Mouse (Mus musculus) liver, embryonic 14.5 days (tissue): Measurements from ENCODE around the gene Arxes2. TPM values are rescaled to one million over a fixed set of nuclear protein-coding genes. Genes with fewer than 3 reads are reported as not detected.
A peak's percentile ranks its signal among the peaks of the same experiment; 100 is the strongest.
"Not testable (repeated sequence)": the region's sequence is repeated elsewhere in the genome, so short reads cannot be mapped to it uniquely, and the experiment has no call there.

Experiments used
- ATAC-seq: fragments of 200-750 bp; cut with Nextera tagmentation; 2 replicates; pipeline ENCODE4 v1.8.0; 2017; ENCODE audit warnings: moderate number of reproducible peaks, mild to moderate bottlenecking, moderate library complexity; ENCODE audit not compliant: insufficient read depth
- DNase-seq, 3 experiments: peaks; one replicate each; pipeline ENCODE4 v3.0.0-alpha.2; 2012 to 2013; ENCODE audit warnings: low read depth in 3 of 3, low spot score in 3 of 3
- H3K27ac ChIP-seq: fragments of 300-500 bp; sonication (generic); 2 replicates; pipeline ENCODE4 v1.5.1; 2014; ENCODE audit warnings: moderate library complexity, mild to moderate bottlenecking, control low read depth, inconsistent platforms
- H3K27me3 ChIP-seq: fragments of 300-500 bp; sonication (generic); 2 replicates; pipeline ENCODE4 v1.6.1; 2014; ENCODE audit warnings: mild to moderate bottlenecking, low read length, moderate library complexity; ENCODE audit not compliant: control insufficient read depth, insufficient read depth
- H3K36me3 ChIP-seq: fragments of 300-500 bp; sonication (generic); replicated peaks from 2 replicates; pipeline ENCODE4 v1.6.1; 2014; ENCODE audit warnings: low read depth; ENCODE audit not compliant: control insufficient read depth, insufficient read depth
- H3K4me1 ChIP-seq, 2 experiments: fragments of 200-500 bp in 1 of 2; fragments of 300-500 bp in 1 of 2; sonication (generic) in 1 of 2; replicated peaks; 2 replicates each; pipeline ENCODE4 v1.6.1; 2012 to 2014; ENCODE audit warnings: antibody characterized with exemption in 1 of 2, inconsistent platforms in 1 of 2, low read length in 1 of 2; ENCODE audit not compliant: control insufficient read depth in 2 of 2, insufficient read depth in 2 of 2
- H3K4me2 ChIP-seq: fragments of 300-500 bp; sonication (generic); 2 replicates; pipeline ENCODE4 v1.6.1; 2014; ENCODE audit warnings: low read depth, mild to moderate bottlenecking, control low read depth, moderate library complexity
- H3K4me3 ChIP-seq, 2 experiments: fragments of 200-500 bp in 1 of 2; fragments of 300-500 bp in 1 of 2; sonication (generic) in 1 of 2; 2 replicates each; pipeline ENCODE4 v1.5.1; 2012 to 2014; ENCODE audit warnings: low read depth in 2 of 2, low read length in 2 of 2, mild to moderate bottlenecking in 2 of 2, control low read depth in 1 of 2, inconsistent platforms in 1 of 2, moderate library complexity in 1 of 2; ENCODE audit not compliant: insufficient read depth in 1 of 2
- H3K9ac ChIP-seq: fragments of 300-500 bp; sonication (generic); replicated peaks from 2 replicates; pipeline ENCODE4 v1.6.1; 2014; ENCODE audit warnings: mild to moderate bottlenecking, control low read depth, moderate library complexity
- H3K9me3 ChIP-seq: fragments of 300-500 bp; sonication (generic); 2 replicates; pipeline ENCODE4 v1.6.1; 2016; ENCODE audit warnings: low read length, mixed read lengths; ENCODE audit not compliant: control insufficient read depth
- CTCF ChIP-seq: IDR thresholded peaks from 2 replicates; pipeline ENCODE4 v1.5.1; 2016; ENCODE audit warnings: antibody characterized with exemption, low read depth, control low read depth
- EP300 ChIP-seq: IDR thresholded peaks from 2 replicates; pipeline ENCODE4 v1.6.1; 2016; ENCODE audit warnings: antibody characterized with exemption, low read depth
- WGBS: fragments of 180-500 bp; shearing (Covaris S2); extraction: QIAGEN DNeasy Blood & Tissue Kit; methylation state at CpG from one replicate; pipeline ENCODE4 v1.1.7; 2014; ENCODE audit not compliant: insufficient replicate concordance; 5-methylcytosine and 5-hydroxymethylcytosine counted together
- polyA plus RNA-seq, 2 experiments: library from polyadenylated mRNA; depleted of rRNA in 1 of 2; stranded (reverse) in 1 of 2; unstranded in 1 of 2; fragments of >200 nt; fragmentation: Nextera tagmentation in 1 of 2; extraction: Ambion mirVana in 1 of 2; gene quantifications; 2 replicates each; pipeline versions ENCODE4 v1.2.1 to v1.2.3; 2012 to 2014

Arxes2 gene
- polyA plus RNA-seq, 2 experiments, result 8.3 to 15.9 TPM

- WGBS, result 34% methylated on average over 4 of the region's 5 CpGs
- no peak for ATAC-seq
- no peak overlapping the region for H3K4me2 ChIP-seq
- H3K27me3 ChIP-seq, result no peaks in the 10 kb centered on the region
- no peak overlapping the region for H3K27ac ChIP-seq
- DNase-seq, result no peak
- no peak overlapping the region for H3K9ac ChIP-seq
- TF ChIP-seq EP300, result no peak
- no peak for TF ChIP-seq CTCF
- H3K9me3 ChIP-seq, result no peaks in the 10 kb centered on the region
- H3K4me1 ChIP-seq, result no peaks in the 10 kb centered on the region
- no peak overlapping the region for H3K4me3 ChIP-seq
- no peaks in the 10 kb centered on the region for H3K36me3 ChIP-seq
Measured at GRCm38 (mm10) chrX:136007199-136007843, 13.7 kb downstream of the Arxes2 start.

GRCm38 (mm10) chrX:136014392-136014791 is 20.8 kb downstream of the Arxes2 start:
- Histone ChIP-seq H3K4me3 (no peak overlapping the region), H3K4me1 (no peaks in the 10 kb centered on the region), H3K9ac (no peak overlapping the region), H3K9me3 (no peaks in the 10 kb centered on the region), H3K27ac (no peak overlapping the region), H3K27me3 (no peaks in the 10 kb centered on the region), H3K4me2 (no peak overlapping the region), H3K36me3 (no peaks in the 10 kb centered on the region)
- no peak for DNase-seq
- 38% methylated on average over 2 of the region's 2 CpGs for WGBS
- no peak for ATAC-seq
- TF ChIP-seq CTCF (no peak), EP300 (no peak)

GRCm38 (mm10) chrX:136030331-136030730 is 36.7 kb downstream of the Arxes2 start:
- Histone ChIP-seq H3K4me3 (no peak overlapping the region), H3K4me1 (no peaks in the 10 kb centered on the region), H3K36me3 (no peaks in the 10 kb centered on the region), H3K9ac (no peak overlapping the region), H3K27ac (no peak overlapping the region), H3K9me3 (no peaks in the 10 kb centered on the region), H3K27me3 (no peaks in the 10 kb centered on the region), H3K4me2 (no peak overlapping the region)
- TF ChIP-seq EP300 (no peak), CTCF (no peak)
- ATAC-seq (no peak), DNase-seq (no peak)
- WGBS, result 54% methylated on average over 1 of the region's 1 CpGs

- not testable (repeated sequence) for H3K27ac ChIP-seq, DNase-seq, H3K36me3 ChIP-seq, H3K9ac ChIP-seq, H3K4me1 ChIP-seq, H3K27me3 ChIP-seq, H3K9me3 ChIP-seq
- WGBS, result 19% methylated on average over 14 of the region's 49 CpGs
- peak; percentile 72 for ATAC-seq
- H3K4me3 ChIP-seq, result 0 out of 4 replicates have a peak within 1 kb of the TSS, but pooled peaks of 1 of the 2 experiments have one; percentile 13
- peak within 1 kb of the TSS; percentile 11; the same call in 1 of the 2 replicates for H3K4me2 ChIP-seq
Measured at GRCm38 (mm10) chrX:136032799-136033763, 39.5 kb downstream of the Arxes2 start, which contains the start of gene Arxes1. Gene Arxes1, plus strand, starts transcription at chrX:136033367.

- TF ChIP-seq CTCF, result no peak
- TF ChIP-seq EP300, result no peak
- no peaks in the 10 kb centered on the region for H3K4me1 ChIP-seq
- no peak overlapping the region for H3K4me2 ChIP-seq
- WGBS, result 48% methylated on average over 1 of the region's 1 CpGs
- no peak overlapping the region for H3K27ac ChIP-seq
- no peak overlapping the region for H3K4me3 ChIP-seq
- no peak overlapping the region for H3K9ac ChIP-seq
- DNase-seq, result no peak
- H3K36me3 ChIP-seq, result no peaks in the 10 kb centered on the region
- H3K9me3 ChIP-seq, result no peaks in the 10 kb centered on the region
- no peak for ATAC-seq
- no peaks in the 10 kb centered on the region for H3K27me3 ChIP-seq
Measured at GRCm38 (mm10) chrX:136043726-136044125, 50.1 kb downstream of the Arxes2 start.

Other genes starting within 250 kb of the Arxes2 start
- 3.1 and 5.8 TPM in 2 replicates for gene Bhlhb9, start 196.2 kb upstream of the Arxes2 start, polyA plus RNA-seq (2012; rRNA removed)
- gene Bhlhb9, start 196.2 kb upstream of the Arxes2 start, polyA plus RNA-seq (2014; fragmentation: Nextera tagmentation; extraction: Ambion mirVana), result 8.7 and 10.3 TPM in 2 replicates
- 0.88 and 1.0 TPM in 2 replicates for gene Gprasp2, start 154.8 kb upstream of the Arxes2 start, polyA plus RNA-seq (2012; rRNA removed)
- 0.67 and 0.80 TPM in 2 replicates for gene Gprasp2, start 154.8 kb upstream of the Arxes2 start, polyA plus RNA-seq (2014; fragmentation: Nextera tagmentation; extraction: Ambion mirVana)
- 2.6 and 2.8 TPM in 2 replicates for gene Arxes1, start 39.5 kb downstream of the Arxes2 start, polyA plus RNA-seq (2012; rRNA removed)
- 7.4 and 7.8 TPM in 2 replicates for gene Arxes1, start 39.5 kb downstream of the Arxes2 start, polyA plus RNA-seq (2014; fragmentation: Nextera tagmentation; extraction: Ambion mirVana)
- gene Bex2, start 74.4 kb downstream of the Arxes2 start, polyA plus RNA-seq (2012; rRNA removed), result 57.1 and 93.6 TPM in 2 replicates
- gene Bex2, start 74.4 kb downstream of the Arxes2 start, polyA plus RNA-seq (2014; fragmentation: Nextera tagmentation; extraction: Ambion mirVana), result 127 and 138 TPM in 2 replicates
- 0.24 and 0.39 TPM in 2 replicates for gene Nxf3, start 91.4 kb downstream of the Arxes2 start, polyA plus RNA-seq (2012; rRNA removed)
- gene Nxf3, start 91.4 kb downstream of the Arxes2 start, polyA plus RNA-seq (2014; fragmentation: Nextera tagmentation; extraction: Ambion mirVana), result 0.17 and 0.23 TPM in 2 replicates
- gene Bex4, start 145.2 kb downstream of the Arxes2 start, polyA plus RNA-seq (2012; rRNA removed), result 73.5 and 131 TPM in 2 replicates
- gene Bex4, start 145.2 kb downstream of the Arxes2 start, polyA plus RNA-seq (2014; fragmentation: Nextera tagmentation; extraction: Ambion mirVana), result 154 and 162 TPM in 2 replicates
- 66.5 and 105 TPM in 2 replicates for gene Tceal8, start 178.5 kb downstream of the Arxes2 start, polyA plus RNA-seq (2012; rRNA removed)
- 189 and 191 TPM in 2 replicates for gene Tceal8, start 178.5 kb downstream of the Arxes2 start, polyA plus RNA-seq (2014; fragmentation: Nextera tagmentation; extraction: Ambion mirVana)
- 6.4 and 13.8 TPM in 2 replicates for gene Tceal5, start 210.1 kb downstream of the Arxes2 start, polyA plus RNA-seq (2012; rRNA removed)
- 2.9 and 4.0 TPM in 2 replicates for gene Tceal5, start 210.1 kb downstream of the Arxes2 start, polyA plus RNA-seq (2014; fragmentation: Nextera tagmentation; extraction: Ambion mirVana)
- gene Tceal7, start 221.0 kb downstream of the Arxes2 start, polyA plus RNA-seq (2012; rRNA removed), result 0.12 and 0.14 TPM in 2 replicates
- 0.10 and 0.76 TPM in 2 replicates for gene Tceal7, start 221.0 kb downstream of the Arxes2 start, polyA plus RNA-seq (2014; fragmentation: Nextera tagmentation; extraction: Ambion mirVana)
- gene Bex1, start 221.7 kb downstream of the Arxes2 start, polyA plus RNA-seq (2012; rRNA removed), result 106 and 169 TPM in 2 replicates
- gene Bex1, start 221.7 kb downstream of the Arxes2 start, polyA plus RNA-seq (2014; fragmentation: Nextera tagmentation; extraction: Ambion mirVana), result 137 and 150 TPM in 2 replicates